Mouse (Mus musculus): Measurements from ENCODE around the gene Gk. TPM values are rescaled to one million over a fixed set of nuclear protein-coding genes. Genes with fewer than 3 reads are reported as not detected.

Gene Gk
- total RNA-seq (2021) = 10 to 100 TPM; 31.0 to 55.2 TPM
- long read RNA-seq, experiment 1, full-length matches to known transcripts = 38 of 44 reads
- long read RNA-seq, experiment 1, partial matches to known transcripts = 3 of 44 reads
- long read RNA-seq, experiment 1, other reads (novel, unspliced or antisense) = 3 of 44 reads
- long read RNA-seq, experiment 2, full-length matches to known transcripts = 248 of 285 reads
- long read RNA-seq, experiment 2, partial matches to known transcripts = 8 of 285 reads
- long read RNA-seq, experiment 2, other reads (novel, unspliced or antisense) = 29 of 285 reads

DNA sequence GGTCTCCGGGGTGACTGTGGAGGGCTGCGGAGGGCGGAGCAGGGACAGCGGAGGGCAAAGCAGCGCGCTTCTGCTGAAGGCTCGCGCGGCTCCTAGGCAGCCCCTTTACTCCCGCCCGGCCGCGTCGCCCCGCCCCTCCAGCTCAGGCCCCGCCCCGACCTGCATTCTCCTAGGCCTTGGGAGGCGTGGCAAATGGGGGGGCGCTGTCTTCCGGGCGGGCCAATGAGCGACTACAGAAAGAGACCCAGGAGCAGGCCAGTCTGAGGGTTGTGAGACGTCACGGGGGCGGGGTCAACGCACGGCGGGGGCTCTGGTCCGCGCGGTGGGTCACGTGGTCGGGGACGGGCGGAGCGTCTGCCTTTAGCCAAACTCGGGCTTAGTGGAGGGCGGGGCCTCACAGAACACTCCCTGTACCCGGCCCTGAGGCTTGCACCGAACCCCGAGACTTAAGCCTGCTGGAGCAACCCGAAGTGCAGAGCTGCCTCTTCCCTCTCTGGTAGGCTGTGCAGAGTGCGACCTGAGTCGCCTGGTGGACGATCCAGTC, at the start of gene Gk:
Gk (minus strand) TSS at position 276 of the 544 bp plus-strand sequence.
- DNase-seq (ENCODE audit: low spot score in 2 of 2) = peak; percentile 88 to 89

DNA sequence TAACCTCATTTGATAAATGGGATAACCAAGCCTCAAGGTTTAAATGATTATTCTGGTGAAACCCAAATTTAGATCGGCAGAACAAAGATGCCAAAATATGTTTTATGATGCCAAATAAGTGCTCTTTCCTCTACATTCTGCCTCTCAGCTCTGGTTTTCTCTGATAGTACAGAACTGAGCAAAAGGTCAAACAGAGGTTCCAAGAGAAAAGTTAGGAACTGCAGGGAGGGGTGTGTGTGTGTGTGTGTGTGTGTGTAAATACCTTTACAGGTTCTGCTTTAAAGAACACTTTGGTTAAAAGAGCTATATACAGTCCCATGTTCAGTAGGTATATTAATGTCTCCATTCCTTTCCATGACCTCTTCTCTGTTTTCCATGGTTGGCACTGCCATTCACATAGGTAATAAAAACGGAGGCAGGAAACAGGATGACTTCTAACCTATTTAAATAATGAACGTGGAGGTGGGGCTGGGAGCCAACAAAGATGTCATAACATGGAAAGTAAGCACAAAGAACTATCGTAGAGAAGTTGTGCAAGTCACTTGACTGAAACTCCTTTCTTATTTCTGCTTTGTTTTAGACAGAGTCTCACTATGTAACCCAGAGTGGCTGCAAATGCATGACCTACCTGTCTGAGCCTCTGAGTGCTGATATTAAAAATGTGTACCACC, 28.2 kb upstream of the Gk start:
- DNase-seq (ENCODE audit: low spot score in 2 of 2) = no peak

DNA sequence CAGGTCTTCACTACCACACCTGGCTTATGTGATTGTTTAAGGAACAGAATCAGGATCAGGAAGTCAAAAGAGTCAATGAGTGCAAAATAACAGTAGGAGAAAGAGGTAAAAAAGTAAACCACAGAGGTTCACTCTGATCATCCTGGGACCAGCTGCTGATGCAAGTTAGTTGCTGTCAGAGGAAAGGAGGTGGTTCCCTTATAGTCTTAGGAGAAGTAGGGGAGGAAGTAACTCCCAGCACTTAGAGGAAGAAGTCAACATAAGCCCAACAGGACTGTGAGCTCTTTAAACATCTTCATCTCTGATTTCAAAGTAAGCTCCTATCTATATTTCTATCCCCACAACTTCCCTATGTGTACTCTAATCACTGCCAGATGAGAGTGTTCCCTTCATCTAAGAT, 26.4 kb upstream of the Gk start:
- DNase-seq (ENCODE audit: low spot score in 2 of 2) = no peak

DNA sequence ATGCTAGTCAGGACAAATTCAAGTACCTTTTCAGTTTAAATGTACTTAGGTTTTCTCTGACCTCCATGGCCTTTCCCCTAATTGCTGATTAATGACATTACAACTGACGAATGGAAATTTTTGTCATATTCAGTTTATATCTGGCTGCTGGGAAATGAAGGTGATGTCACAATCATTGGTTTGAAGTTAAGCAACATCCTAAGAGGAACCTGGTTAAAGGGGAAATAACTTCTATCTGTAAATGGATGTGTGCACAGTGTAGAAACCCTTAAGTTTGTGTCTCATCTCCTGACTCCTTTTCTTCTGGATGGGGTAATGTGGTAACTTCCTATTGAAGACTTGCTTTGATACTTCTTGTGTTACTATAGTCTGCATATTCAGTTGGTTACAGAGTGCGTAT, 20.8 kb upstream of the Gk start:
- no peak for DNase-seq (ENCODE audit: low spot score in 2 of 2)

DNA sequence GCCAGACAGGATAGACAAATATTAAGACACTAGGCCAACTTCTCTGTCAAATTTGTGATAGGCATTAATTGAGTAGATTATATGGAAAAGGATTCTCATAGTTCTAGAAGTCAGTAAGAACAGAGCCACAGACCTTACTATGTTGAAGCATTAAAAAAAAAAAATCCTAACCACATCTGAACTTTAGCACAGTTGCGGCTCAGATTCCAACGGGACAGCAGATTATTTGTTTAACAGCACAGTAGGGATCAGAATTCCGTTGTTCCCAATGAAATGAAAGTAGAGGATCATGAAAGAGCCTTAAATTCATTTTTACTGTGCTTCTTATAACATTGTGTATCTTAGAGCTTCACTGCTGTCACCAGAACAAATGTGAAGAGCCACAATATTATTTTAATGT, 1.7 kb upstream of the Gk start:
- DNase-seq (ENCODE audit: low spot score in 2 of 2) = no peak

DNA sequence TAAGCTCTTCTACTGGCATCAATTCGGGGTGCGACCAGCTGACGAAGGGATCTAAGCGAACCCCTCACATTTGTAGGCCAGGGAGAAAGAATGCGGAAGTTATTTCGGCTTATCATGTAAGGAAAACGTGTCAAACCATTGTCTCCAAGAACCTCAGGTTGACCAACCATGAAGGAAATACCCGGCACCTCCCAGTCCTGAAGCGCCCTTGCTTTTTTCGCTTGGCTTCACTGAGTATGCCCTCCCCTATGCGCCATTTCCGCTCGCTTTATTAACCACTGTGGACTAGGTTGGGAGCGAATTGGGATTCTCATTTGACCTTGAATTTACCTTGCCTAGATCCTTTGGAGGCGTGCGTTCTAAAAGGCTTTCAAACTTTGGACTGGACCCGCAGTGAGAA, 522 bp upstream of the Gk start:
- DNase-seq (ENCODE audit: low spot score in 2 of 2) = peak in 1 of 2 experiments; percentile 19

DNA sequence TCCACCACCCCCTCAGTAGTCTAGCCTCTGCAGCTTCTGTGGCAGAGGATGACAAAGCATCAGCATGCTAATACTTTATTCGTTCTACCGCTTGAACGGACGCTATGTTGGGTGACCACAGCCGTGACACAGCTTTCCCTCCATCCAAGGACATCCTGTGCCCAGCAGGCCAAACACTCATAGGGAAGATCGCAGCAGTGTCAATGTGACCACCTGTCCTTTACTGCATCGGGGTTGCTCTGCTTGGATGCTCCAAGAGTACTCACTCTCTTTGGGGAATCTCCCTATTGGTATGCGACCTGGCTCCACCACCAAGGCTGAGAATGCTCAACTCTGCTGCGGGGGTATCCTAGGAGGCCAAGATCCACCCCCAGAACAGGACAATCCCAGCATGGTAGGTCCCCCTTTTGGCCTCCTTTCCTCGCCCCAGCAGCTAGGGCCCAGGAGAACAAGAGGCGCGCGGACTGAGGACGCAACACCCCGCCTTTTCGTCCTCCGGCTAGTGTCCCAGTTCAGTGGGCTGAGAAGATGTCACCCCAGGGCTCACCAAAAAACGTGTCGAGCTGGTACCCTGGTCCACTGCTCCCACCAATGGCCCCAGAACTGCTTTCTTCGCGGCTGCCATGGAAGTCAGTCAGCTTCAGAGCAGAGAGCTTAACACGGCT, 608 bp downstream of the Gk start:
- DNase-seq (ENCODE audit: low spot score in 2 of 2) = peak in 1 of 2 experiments; percentile 25

DNA sequence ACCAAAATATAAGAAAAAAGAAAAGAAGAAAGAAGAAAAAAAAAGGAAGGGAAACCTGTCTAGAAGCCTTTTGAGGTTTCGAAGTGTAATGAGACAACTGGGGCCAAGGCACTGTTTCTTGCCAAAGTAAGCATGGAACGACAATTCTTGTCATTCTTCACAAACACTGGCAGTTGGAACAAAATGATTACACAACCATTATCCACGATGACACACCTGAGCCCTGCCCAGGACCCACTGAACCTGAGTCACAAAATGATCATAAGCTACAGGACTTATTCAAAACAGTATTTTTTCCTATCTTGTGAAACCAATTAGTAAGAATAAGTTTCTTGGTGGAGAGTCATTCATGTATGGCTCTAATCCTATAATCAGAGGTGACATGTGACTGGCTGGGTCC, 5.3 kb downstream of the Gk start:
- no peak for DNase-seq (ENCODE audit: low spot score in 2 of 2)

DNA sequence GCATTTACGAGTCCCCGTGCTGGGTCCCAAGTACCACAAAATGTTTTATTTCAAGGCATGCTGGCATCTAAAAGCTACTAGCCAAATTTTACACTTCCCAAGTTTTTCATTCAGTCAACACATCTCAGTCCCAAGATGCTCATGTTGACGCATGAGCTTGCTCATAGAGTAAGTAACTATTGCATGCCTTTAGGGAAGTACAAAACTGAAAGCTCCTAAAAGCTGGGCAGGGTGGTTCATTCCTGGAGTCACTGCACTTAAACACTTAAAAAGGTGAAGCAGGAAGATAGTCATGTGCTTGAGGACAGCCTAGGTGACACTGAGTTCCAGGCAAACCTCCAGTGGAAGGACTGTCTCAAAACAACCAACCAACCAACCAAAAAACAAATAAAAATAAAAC, 5.9 kb downstream of the Gk start:
- DNase-seq (ENCODE audit: low spot score in 2 of 2) = no peak

DNA sequence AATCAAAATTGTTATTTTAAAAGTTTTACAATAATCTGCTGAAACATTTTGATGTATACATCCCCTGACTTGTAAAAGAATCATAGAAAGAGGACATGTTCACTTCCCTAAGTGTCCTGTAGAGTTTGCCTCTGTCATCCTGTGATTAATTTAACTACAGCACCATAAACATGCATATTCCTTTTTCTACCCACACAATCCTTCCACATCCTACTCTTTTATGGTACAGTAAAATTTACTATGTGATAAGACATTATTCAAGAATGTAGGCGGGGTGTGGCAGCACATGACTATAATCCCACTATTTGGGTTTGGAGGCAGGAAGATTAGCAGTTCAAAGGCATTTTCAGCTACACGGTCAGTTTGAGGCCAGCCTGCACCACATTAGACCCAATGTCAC, 8.0 kb downstream of the Gk start:
- no peak for DNase-seq (ENCODE audit: low spot score in 2 of 2)

DNA sequence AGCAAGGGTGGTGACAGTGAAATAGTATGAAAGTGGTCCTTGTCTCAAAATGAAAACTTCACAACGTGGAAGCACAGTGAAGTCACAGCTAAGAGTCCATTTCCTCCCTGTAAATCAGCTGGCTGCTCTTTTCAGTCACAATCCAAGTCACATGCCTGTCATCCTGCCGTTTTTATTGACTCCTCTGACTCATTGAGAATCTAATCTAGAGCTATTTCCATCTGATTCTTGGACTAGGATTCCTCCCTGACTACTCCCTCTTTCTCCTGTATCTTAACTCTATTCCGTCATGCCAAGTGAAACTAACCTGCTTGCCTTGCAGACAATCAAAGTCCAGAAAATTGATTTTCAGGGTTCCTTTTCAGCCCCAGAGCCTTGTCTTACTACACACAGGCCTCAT, 20.6 kb downstream of the Gk start:
- no peak for DNase-seq (ENCODE audit: low spot score in 2 of 2)

DNA sequence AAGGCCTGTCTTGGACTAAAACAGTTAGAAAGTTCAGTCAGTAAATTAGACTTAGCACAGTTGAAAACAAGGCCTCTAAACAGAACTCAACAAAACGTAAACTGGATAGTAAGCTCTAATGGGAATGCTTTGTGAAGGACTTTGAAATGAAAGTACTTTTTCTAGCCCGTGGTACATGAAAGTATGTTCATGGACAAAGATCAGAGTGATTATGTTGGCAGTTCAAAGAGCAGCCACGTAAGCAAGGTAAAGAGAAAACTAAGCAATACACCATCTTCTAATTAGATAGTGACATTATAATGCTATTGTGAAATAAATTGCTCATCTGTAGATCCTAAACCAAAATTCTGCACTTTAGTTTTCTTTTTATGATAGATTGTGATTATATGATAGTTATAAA, 32.8 kb downstream of the Gk start:
- DNase-seq (ENCODE audit: low spot score in 2 of 2) = no peak

DNA sequence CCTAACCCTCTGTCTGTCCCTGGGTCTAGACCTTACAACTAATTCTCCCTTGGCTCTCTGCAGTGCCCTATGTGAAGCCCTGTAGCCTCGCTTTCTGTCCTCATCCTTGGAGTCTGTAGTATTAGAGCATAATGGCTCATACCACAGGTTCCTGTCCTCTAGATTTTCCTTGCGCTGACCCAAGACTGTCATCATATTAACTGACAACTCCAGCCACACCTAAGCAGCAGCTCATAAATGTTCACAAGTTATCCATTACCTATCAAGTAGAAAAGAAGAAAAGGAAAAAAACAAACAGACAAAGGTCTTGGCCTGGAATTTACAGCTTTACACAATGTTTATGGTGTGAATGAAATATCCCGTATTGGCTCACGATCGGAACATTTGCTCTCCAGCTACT, 43.4 kb downstream of the Gk start:
- no peak for DNase-seq (ENCODE audit: low spot score in 2 of 2)

DNA sequence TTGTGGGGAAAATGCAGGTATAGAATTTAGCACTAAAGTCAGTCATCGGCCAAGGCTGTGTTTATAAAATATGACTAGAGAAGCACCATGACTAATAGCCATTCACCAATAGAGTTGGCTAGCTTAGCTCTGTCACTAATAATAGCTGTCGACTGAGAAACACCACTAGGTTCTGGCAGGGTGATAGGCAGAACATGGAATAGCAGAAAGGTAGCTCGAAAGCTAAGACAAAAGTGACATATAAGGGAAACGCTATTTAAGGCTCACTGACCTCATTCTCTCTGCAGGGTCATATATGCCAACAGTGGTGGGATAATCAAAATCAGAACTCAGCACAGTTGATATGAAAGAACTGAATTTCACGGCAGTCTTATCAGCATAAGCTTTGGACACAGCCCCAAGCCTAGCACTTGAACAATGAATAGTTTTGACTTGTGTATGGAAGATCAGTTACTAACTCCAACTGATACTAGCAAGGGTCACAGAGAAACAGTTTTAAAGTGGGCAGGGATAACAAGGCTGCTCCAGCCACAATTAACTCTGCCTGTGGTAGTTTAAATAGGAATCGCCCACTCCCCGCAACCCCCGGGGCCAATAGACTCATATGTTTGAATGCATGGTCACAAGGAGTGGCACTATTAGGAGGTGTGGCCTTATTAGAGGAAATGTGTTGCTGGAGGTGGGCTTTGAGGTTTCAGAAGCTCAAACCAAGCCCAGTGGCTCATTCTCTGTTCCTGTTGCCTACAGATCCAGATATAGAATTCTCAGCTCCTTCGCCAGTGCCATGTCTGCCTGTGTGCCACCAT, 45.3 kb downstream of the Gk start:
- no peak for DNase-seq (ENCODE audit: low spot score in 2 of 2)

DNA sequence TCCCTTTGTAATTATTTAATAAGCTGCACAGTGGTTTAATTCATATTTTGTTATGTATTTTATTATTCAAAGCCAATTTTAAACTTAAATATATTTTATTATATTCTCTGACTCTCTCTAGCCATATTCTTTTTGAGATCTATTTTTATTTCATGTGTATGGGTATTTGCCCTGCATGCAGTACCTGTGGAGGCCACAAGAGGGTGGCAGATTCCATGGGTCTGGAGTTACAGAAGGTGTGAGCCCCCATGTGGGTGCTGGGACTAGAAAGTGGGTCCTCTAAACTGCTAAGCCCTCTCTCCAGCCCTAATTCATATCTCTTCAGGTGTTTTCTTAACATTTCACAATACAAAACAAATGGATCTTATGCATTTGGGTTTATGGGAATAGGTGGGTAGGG, 55.4 kb downstream of the Gk start:
- DNase-seq (ENCODE audit: low spot score in 2 of 2) = peak in 1 of 2 experiments; percentile 22

DNA sequence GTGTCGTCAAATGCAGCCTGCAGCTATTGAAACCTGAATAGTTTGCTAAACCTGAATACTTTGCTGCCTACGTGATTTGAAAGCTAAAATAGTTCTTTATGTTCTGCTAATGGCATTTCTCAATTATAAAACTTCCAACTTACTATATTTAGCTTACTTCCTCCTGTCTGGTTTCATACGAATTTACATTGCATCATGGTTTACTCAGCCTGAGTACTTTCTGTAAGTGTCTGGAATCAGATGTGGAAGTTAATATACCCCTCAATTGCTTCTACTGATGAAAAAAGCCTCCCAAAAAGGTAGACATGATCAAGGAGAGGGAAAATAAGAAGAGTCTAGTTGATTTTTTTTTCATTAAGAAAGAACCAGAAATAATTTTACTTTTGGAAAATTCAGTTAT, 66.2 kb downstream of the Gk start:
- no peak for DNase-seq (ENCODE audit: low spot score in 2 of 2)

DNA sequence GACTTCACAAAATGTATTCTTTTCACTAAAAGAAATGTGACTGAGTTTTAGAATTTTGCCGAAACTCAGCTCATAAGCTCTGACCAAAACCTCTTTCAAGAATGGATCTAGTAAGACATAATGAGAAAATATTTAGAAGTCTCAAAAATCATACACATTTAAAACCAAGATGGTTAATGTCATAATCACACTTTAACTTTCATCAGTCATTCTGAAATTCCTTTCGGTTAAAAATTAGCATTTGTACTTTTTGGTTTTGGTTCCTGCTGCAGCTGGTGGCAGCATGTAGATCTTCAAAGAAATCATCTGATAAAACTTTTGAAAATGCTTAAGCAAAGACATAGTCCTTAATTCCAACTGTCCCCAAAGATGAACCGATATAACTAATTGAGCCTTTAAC, 70.9 kb downstream of the Gk start:
- DNase-seq (ENCODE audit: low spot score in 2 of 2) = no peak

DNA sequence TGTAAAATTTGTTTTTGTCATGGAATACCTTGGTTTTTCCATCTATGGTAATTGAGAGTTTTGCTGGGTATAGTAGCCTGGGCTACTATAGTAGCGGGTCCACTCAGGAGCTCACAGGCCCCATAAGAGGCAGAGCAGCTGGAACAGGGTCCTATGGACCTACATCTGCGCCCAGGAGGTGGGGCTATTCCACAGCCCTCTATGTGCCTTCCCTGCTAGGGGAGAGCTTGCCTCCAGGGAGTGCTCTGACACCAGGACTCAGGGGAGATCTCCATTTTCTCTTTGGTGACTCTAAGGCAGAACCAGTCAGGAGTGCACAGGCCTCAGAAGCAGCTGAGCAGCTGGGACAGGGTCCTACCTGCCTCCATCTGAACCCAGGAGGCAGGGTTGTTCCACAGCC, 92.9 kb downstream of the Gk start:
- no peak for DNase-seq (ENCODE audit: low spot score in 2 of 2)

DNA sequence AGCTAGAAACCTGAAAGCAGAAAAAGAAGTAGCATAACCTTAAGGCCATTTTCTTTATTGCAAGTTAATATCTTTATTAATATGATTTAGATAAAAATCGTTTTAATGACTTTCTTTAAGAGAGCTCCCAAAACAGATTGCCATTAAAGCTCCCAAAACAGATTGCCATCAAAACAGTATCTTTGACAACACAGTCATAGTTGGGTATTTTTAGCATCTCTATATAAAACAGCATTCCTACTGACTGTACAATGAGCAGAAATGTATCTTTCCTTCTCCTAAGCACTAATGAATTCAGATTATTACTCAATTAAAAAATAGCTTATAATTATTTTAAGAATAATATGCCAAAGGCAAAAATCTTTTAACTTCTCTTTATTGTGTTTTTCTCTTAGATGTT, 94.5 kb downstream of the Gk start:
- no peak for DNase-seq (ENCODE audit: low spot score in 2 of 2)

DNA sequence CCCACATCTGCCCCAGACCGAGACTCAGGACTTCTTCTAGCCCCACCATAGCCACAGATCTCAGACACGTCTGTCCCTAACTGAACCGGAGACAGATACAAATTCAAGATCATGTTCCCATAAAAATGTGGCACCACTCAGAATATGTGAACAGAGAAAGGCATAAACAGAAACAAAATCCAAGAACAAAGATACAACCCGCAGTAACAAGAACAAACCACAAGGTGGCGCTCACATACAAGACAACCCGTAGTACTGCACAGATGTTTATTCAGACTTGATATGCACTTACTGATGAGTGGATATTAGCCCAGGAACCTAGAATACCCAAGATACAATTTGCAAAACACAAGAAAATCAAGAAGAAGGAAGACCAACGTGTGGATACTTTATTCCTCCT, 99.8 kb downstream of the Gk start:
- DNase-seq (ENCODE audit: low spot score in 2 of 2) = peak; percentile 20 to 28
